Mouse (Mus musculus): ENCODE data around the gene Kcnq1.

The Kcnq1 gene

DNA sequence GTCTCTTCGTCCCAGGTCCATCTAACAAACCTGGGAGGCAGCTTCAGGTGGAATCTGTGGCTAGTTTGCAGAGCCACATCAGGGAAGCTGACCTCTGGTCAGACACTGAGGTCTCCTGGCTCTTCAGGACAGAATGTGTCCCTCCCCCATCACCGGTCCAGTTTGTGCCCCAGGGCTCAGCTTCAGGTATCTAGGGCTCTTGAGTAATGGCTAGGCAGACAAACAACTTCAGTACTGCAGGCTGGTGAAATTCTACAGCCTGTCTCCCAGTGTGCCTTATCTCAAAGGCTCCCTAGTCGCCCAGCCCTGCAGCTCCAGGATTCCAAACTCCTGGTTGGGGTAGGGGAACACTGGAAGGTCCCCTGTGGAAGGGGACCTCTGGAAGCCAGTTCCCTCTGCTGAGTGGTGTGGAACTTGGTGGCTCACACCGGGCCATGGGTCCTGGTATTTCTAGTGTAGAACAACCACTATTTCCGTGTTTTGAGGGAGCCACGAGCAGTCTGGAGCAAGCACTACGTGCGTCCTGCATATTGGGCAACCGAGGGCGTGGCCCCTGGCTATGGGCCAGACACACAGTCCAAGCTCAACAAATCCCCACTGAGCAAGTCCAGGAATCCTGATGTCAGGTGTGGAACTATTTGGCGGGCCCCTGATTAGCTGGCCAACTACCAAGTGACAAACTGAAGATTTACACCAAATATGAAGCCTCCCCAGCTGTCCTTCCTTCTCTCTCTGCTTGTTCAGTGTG, 207.6 kb downstream of the Kcnq1 start:
- DNase-seq (ENCODE audit: extremely low spot score) = no peak

DNA sequence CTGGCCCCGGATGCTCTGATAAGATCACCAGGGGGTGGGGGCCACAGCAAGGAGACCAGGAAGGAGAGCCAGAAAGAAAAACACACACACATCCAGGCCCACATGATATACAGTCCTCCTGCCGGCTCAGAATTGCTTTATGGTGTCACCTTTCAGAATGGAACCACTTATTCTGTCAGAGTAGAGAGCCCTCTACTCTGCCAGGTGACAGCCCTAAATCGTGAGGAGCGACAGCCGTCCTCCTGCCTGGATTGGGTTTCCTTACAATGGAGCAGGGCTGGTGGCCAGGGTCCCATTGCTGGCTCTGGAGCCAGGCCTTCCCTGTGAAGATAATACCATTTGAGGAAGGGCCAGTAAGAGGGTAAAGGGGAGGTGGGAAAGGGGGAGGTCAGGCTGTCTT, 212.3 kb downstream of the Kcnq1 start:
- no peak for DNase-seq (ENCODE audit: extremely low spot score)

DNA sequence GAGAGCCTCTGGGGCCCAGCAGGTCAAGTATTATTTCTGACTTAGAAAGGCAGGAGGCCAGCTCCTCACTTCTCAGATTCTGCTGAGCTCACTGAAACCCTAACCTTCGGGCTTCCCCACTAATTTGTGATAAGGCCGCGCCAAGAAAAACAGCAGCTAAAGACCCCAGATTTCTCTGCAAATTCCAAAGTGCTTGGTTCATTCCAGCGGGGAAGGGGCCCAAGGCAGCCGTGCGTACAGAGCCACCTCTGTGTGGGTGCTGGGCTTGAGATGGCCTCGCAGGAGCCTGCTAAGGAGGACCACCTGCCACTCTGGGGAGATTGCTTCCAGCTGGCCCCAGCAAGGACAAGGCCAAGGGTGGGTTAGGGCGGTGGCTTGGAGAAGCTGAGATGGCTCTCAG, 214.2 kb downstream of the Kcnq1 start:
- DNase-seq (ENCODE audit: extremely low spot score) = no peak

DNA sequence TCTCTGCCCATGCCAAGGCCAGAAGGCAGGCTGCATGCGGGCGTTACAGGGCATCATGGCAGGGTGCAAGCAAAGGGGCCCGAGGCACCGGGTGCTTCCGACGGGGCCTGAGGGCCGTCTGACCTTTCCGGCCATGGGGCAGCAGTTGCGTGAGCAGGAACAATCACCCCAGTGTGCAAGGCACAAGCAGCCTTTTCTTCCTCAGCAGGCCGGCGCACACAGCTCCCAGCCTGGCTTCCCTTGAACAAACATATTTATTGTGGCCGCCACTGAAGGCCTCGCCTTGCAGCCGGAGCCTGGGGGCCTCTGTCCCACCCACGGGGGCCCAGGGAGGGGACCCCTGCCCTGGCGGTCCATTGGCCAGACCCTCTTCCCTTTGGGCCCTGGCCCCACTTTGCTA, 218.9 kb downstream of the Kcnq1 start:
- DNase-seq (ENCODE audit: extremely low spot score) = no peak

DNA sequence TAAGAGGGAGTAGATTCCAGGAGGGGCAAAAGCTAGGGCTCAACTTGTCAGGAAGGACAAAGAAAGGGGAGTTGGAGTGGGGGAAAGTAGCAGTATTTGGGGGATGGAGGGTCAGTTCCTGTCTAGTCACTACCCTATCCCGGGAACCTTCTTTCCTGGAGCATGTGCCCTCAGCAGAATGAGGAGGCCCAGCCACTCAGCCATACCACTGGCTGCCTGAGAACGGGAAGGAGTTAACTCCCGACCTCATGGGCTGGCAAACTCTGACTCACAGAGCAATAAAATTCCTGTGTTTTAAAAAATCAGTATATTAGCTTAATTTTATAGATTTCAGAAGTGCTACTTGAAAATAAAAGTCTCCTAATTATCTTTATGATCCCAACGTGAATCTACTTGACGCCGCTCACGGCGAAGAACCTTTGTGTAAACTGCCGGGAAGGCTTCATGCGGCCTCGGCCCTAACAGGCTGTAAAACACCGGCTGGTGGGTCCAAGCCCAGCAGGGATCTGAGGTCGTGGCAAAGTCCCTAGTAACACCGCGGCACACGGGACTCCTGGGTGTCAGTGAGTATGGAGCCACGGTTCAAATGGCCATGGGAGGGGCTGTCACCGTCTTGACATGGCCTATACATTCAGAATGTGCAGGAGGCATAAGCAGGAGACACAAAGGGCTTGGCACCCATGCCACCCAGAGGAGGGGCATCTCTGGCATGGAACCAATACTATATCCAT, 222.2 kb downstream of the Kcnq1 start:
- DNase-seq (ENCODE audit: extremely low spot score) = no peak

DNA sequence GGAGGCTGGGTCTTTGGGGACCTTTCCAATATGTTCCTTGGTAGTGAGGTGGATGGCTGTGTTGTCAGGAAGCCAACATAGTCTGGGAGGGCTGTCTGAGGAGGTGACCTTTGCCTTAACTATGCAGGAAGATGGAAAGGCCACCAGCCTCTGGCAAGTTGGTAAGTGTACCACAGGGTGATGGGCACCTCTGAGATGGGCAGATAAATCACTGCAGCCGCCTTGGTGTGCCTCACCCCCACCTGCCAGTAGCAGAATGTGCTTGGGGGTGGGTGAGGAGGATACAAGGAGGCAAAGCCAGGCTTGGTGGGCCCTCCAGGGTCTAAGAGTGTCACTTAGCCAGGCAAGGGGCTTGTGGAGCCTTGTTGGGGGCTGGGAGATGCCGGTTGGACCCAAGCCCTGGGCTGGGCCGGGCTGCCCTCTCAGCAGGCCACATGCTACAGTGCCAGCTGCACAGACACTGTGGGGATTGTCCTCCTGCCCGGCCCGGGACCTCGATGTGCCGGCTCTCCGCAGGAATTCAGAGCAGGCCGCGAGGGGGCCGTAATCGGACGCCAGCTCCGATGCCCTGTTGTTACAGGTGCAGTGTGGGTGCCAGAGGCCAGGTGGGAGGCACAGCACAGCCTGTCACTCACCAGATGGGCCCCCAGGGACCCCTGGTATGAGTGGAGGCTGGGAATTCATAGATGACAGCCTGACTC, 223.1 kb downstream of the Kcnq1 start:
- no peak for DNase-seq (ENCODE audit: extremely low spot score)

DNA sequence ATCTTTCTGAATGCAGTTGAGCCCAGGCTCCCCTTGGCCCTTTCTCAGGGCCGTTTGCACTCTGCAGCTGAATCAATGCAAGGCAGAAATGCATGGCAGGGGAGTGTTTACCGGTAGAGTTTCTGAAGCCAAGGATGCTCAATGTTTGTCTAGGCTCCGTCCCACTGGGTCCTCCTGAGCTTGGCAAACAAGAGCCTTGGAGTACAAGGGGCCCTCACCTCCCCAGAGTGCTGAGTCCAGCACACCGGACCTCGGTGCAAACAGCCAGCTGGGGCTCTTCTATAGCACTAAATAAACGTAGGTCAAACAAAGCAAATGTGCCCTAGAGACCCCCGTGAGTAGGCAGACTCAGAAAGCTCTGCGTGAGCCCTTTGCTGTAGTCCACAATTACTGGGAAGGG, 226.9 kb downstream of the Kcnq1 start:
- no peak for DNase-seq (ENCODE audit: extremely low spot score)

DNA sequence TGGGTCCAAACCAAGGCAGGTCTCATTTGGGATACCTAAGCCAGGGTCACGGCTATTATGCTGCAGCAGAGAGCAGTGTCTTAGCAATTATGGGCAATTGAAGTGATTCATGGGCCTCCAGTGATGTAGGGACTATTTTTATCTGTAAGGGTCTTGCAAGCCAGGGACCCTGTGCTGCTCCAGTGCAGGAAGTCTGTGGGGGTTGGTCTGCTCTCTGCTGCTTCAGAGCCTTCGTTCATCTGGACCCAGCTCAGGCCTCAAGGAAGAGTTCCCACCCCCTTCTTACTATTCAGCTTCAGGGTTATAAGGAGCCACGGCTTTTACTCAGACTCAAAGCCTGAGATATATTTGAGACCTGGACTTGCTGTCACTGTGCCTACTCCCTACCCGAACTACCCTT, 227.4 kb downstream of the Kcnq1 start:
- DNase-seq (ENCODE audit: extremely low spot score) = no peak

DNA sequence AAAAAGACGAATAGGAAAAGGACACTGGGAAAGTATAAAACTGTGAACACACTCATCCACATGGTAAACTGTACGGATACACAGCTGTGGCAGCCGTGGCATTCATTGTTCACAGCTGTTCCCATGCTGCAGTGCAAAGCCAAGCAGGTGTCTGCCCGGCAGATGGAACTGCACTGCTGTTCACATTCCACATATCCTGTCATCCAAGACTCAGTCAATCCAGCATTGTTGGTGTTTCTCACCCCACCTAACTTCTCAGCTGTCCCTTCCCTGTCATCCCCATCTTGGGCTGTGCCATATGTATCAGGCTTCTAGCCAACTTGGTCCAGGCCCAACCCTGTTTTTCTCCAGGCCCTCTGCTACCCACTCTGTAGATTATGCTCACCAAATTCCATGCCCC, 232.5 kb downstream of the Kcnq1 start:
- DNase-seq (ENCODE audit: extremely low spot score) = no peak

DNA sequence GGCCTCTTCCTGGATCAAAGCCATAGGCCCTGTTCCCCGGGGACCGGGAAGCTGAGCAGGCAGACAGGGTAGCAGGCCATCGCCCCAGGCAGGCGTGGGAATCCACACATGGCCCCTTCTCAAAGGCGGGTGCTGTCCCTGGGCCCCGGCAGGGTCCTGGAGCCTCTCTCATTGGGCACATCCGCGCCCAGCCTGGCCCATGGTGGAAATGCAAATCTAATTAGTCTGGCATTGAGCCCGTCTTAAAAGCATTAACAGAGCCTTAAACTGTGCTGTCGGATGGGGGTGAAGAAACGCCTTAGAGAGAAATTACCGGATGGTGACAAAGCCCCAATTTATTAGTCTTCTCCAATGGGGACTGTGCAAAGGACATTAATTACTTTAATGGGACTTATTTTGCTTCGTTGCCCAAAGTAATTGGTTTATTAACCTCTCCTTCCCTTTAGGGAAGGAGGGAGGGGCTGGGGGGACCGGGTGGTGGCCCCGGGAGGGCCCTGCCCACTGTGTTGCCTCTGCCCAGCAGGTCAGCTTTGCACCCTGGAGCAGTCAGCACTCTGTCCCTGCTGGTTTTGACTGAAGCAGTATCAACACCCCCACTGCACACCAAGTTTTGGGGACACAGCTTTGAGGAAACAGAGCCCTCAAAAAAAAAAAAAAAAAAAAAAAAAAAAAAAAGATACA, 234.6 kb downstream of the Kcnq1 start:
- DNase-seq (ENCODE audit: extremely low spot score) = no peak

DNA sequence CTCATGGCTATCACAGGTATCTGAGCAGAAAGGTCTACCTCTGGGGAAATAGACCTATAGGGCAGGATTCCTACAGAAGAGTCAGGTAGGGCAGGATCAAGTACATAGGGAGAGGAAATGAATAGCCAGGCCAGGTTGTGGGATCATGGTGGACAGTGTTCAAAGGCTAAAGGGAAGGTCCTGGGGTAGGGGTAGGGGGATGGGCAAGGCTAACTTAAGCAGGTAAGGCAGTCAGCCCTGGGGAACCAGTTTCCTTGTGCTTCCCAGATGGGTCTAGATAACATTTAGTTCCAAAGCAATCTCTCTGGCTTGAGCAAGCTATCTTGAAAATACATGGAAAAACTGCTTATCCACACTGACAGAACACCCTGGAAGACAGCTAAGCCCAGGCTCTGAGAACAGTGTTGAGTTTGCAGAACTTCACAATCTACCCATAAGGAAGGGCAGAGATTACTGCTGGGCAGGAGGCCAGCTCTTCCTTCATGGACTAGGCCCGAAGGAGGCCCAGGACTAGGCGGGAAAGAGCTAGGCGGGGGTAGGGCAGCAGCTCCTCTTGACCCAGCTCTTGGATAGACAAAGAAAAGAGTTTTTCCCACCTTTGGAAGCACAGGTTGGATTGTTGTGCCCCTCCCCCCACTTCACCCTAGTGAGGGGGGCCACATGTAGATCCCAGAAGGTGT, 235.3 kb downstream of the Kcnq1 start:
- no peak for DNase-seq (ENCODE audit: extremely low spot score)

DNA sequence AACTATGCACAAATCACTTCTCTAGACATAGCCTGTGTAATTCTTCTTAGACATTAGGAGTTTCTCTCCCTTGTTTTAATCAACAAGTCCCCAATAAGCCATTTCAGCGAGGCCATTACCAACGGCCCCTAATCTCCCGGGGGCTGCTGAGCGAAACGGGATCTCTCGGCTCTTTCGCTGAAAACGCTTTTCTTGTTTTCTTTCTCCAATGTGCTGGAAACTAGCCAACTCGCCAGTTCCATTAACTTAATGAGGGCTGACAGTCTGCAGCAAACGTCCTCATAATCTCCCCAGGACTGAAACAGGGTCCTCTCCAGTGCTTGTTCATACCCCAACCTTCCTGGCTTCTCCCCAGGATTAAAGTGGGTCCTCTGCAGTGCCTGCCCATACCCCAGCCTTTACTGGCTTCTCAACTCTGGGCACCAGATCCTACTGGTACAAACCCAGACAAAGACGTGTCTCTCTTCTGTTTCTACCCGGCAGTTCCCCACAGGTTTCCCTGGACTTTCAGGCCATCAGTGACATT, 237.7 kb downstream of the Kcnq1 start:
- DNase-seq (ENCODE audit: extremely low spot score) = no peak

DNA sequence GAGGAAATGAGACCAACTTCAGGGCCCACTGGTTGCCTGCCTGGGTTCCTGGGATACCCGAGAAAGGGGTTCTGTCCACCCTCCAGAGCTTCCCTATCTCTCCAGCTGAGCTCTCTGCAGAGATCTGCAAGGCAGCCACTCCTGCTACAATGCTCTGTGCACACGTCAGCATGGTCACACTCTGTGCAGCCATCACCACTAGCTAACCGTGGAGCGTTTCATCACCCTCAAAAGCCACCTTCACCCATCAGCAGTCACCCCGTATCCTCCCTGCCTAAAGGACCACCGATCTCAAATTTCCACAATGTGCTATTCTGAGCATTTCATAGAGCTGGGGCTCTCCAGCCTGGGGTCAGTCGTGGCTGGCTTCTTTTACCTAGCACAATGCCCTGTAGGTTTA, 243.1 kb downstream of the Kcnq1 start:
- no peak for DNase-seq (ENCODE audit: extremely low spot score)

DNA sequence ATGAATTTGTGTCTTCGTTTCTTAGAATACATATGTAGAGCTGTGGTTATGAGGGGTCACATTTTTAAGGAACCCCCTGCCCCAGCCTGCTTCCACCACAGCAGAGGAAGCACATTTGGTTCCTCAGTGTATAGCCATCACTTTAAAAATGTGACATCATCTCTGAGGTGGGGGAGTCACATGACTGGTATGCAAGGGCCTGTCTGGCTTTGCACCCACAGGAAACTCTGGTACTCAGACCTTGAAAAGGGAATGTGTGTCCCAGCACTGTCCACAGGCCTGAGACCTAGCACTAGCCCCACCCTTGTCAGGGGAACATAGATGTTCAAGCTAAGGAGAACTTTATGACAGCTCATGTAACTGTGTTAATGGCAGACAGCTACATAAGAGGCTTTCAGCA, 243.7 kb downstream of the Kcnq1 start:
- DNase-seq (ENCODE audit: extremely low spot score) = no peak

DNA sequence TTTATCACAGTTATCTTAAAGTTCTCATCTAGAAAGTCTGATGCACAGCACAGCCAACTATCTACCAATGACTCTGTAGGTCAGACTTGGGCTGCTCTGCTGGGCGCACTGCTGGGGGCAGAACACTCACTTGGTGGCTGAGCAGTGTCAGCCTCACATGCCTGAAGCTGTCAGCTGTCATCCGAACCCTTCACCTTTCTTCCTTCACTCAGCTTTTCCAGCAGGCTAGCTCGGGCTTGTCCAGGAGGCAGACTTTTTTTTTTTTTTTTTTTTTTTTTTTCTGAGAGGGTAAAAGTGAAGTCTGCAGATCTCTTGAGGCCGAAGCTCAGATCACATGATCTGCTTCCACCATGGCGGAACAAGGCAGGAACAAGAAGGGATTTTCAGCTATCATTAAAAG, 249.7 kb downstream of the Kcnq1 start:
- DNase-seq (ENCODE audit: extremely low spot score) = no peak

DNA sequence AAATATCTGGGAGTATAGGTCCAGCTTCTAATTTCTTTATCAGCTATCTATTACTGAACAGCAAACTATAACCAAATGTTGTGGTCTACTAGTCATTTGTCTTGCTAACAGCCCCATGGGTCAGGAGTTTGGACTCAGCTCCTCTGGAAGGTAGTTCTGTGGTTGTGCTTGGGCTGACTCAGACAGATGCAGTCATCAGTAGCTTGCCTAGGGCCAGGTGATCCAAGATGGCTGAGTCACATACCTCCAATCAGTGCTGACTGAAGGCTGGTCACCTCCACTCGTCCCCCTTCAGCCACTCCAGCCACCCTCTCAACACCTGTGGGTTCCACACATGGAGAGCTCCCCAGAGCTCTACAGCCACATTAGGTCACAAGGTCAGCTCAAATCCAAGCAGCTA, 250.9 kb downstream of the Kcnq1 start:
- no peak for DNase-seq (ENCODE audit: extremely low spot score)

DNA sequence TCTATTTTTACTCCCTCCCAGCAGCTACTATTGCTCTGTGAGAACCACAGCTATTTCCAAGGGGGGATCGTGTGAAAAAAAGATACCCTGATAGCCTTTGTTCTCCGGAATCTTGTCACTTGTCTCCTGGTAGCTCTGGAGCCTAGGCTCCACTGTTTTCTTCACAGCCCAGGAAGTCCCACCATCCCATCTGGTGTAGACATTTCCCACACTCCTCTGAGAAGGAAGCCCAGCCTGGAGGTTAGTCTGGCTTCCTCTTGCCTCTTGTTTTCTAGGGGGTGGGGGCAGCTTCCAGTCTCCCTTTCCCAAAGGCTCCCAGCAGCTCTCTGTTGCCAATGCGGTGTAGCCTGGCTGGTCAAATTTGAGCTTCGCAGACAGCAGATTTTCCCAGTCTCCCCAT, 251.7 kb downstream of the Kcnq1 start:
- no peak for DNase-seq (ENCODE audit: extremely low spot score)

DNA sequence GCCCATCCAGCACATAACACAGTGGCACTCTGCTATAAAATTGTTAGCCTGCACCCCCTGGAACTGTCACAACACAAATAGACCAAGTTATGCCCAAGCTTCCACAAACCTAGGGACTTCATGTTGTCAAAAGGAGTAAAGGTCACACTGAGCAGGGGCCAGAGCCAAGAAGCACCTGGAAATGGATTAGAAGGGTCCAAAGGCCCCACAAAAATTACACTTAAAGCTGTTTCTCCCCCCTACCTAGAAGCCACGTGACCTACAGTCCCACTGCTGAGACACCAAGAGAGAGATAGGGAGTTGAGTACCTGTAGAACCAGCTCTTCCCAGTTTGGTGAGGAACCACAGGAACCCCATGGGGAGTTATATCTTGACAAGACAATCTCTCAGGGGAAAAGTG, 253.6 kb downstream of the Kcnq1 start:
- no peak for DNase-seq (ENCODE audit: extremely low spot score)

DNA sequence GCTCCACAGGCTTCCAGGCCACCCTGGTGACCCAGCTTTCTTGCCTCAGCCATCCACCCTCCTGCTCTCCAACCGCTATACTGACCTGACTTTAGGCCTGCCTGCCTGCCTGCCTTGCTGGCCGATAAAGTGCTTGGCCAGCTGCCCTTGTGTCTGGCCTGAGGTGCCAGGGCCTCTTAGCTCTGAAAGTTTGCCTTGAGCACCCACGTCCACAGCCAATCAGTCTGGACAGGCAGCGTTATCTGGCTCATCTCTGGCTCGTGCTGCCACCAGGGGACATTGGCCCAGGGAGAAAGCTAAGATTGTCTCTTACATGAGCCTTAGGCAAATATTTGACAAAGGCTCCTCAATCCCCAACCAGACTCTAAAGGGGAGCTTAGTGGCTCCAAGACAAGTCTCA, 254.6 kb downstream of the Kcnq1 start:
- no peak for DNase-seq (ENCODE audit: extremely low spot score)

DNA sequence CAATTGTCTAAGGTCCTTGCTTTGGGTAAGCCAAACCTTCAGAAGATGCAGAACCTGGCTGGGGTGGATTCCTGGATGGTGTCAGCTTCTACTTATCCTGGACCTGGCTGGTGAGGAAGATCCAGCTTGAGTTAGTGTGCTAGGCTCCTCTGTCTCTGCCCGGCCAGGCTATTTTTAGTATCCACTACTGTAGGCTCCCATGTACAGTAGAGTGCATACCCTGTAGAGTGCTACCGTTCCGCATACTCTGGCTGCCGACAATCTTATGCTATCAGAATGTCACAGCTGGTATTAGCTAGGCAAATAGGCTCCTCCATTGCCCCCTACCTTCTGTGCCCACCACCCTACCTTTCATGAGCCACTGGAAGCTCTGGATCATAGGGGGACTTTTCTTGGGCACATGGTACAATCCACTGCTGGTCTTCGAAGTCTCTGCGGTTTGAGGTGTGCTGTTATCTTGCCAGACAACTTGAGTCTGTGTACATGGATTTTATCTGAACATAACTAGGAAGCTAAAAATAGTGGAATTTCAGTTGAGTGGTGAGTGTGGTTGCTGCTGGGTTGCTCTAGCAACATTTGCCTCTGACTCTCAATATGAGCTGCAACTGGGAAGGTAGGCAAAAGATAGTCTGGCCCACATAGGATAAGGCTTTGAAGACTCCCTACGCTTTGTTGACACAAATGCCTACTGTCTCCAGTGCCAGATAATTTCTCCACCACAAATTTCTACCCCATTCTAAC, 258.1 kb downstream of the Kcnq1 start:
- DNase-seq (ENCODE audit: extremely low spot score) = no peak
